Mouse (Mus musculus): ENCODE data around the gene Olfr1506. TPM values are rescaled to one million over a fixed set of nuclear protein-coding genes. Genes with fewer than 3 reads are reported as not detected.
"Not testable (repeated sequence)": the region's sequence is repeated elsewhere in the genome, so short reads cannot be mapped to it uniquely, and the experiment has no call there.

Olfr1506 gene
- polyA plus RNA-seq (2016; fragmentation: Nextera tagmentation; extraction: Ambion mirVana), result not detected in 2 replicates

DNA sequence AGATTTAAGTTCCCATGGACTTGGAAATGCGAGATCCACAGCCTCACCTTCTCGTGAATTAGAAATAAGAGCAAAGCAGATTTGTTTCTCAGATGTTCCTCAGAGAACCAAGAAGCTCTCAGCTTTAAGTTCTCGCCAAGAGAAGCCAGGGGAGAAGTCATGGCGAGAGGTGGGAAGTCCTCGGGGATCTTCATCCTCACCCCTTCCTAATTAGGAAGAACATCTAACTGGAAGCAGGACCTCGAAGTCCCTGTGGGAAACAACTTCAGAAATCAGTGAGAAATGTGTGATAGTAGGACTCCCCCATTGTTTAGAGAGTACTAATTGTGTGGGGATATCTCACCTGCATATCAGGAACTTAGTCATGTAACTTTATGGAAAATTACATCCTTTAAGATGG is at the start of gene Olfr1506:
Olfr1506 (minus strand) TSS at position 101 of the 400 bp plus-strand sequence.
- DNase-seq (ENCODE audit: low spot score); H3K9me3 ChIP-seq; H3K27me3 ChIP-seq (ENCODE audit: insufficient read depth, poor library complexity, severe bottlenecking); H3K36me3 ChIP-seq; H3K4me1 ChIP-seq (replicated peaks); H3K4me3 ChIP-seq; H3K27ac ChIP-seq: not testable (repeated sequence)
- WGBS, result no CpG with 5 or more reads among the region's 6 CpGs

DNA sequence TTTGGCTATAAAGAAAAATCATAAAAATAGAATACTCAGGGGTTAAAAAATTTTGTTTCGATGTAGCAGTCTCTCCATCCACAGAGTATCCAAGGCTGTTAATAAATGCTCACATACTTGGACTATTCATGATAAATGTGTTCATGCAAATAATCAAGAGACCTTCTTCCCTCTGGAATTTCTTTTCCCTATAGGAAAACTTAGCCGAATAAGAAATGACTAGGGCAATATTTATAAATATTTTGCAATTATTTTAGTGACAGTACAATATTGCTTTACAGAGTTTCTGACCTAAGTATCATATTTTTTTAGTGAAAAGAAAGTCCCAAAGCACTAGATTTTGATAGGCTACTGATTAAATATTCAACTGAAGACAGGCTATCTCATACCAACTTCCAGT is 46.6 kb upstream of the Olfr1506 start, which contains the start of gene Olfr1271:
Olfr1271 (minus strand) TSS at position 101 of the 400 bp plus-strand sequence.
- H3K4me3 ChIP-seq, result no peak within 1 kb of the TSS
- no peak within 1 kb of the TSS for H3K27ac ChIP-seq
- H3K27me3 ChIP-seq (ENCODE audit: insufficient read depth, poor library complexity, severe bottlenecking), result no peaks in the 10 kb centered on the region
- H3K4me1 ChIP-seq (replicated peaks), result no peaks in the 10 kb centered on the region
- WGBS, result 89% methylated on average over 2 of the region's 2 CpGs
- no peaks in the 10 kb centered on the region for H3K36me3 ChIP-seq
- no peak for DNase-seq (ENCODE audit: low spot score)
- H3K9me3 ChIP-seq, result no peaks in the 10 kb centered on the region

DNA sequence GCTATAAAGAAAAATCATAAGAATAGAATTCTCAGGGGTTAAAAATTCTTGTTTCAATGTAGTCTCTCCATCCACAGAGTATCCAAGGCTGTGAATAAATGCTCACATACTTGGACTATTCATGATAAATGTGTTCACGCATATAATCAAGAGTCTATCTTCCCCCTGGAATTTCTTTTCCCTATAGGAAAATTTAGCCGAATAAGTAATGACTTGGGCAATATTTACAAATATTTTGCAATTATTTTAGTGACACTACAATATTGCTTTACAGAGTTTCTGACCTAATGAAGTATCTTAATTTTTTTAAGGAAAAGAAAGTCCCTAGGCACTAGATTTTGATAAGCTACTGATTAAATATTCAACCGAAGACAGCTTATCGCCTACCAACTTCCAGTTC is 33.2 kb upstream of the Olfr1506 start, which contains the start of gene Olfr142:
Olfr142 (minus strand) TSS at position 101 of the 400 bp plus-strand sequence.
- Histone ChIP-seq H3K4me3 (no peak within 1 kb of the TSS), H3K36me3 (no peaks in the 10 kb centered on the region), H3K4me1 (replicated peaks) (no peaks in the 10 kb centered on the region), H3K27ac (no peak within 1 kb of the TSS), H3K27me3 (ENCODE audit: insufficient read depth, poor library complexity, severe bottlenecking) (no peaks in the 10 kb centered on the region), H3K9me3 (no peaks in the 10 kb centered on the region)
- 92% methylated on average over 4 of the region's 4 CpGs for WGBS
- DNase-seq (ENCODE audit: low spot score), result no peak

DNA sequence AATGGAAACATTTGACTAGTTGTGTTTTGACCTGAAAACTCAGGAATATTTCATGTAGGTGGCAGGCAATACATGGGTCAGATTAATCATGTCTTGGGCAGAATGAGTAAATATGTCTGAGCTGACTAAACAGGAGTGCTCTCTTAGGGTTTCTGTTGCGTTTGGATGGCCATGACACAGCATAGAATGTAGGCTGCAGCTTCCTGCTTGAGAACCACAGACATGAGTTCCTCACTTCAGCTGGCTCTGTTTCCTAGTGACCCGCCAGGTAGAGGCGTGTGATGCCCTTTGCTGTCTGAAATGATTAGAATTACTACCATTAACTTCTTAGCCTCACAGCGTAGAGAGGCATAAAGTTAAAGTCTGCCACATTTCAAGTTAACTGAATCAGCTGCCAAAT is 24.7 kb downstream of the Olfr1506 start:
- no CpG with 5 or more reads among the region's 4 CpGs for WGBS
- H3K27me3 ChIP-seq (ENCODE audit: insufficient read depth, poor library complexity, severe bottlenecking); H3K27ac ChIP-seq: not testable (repeated sequence)

DNA sequence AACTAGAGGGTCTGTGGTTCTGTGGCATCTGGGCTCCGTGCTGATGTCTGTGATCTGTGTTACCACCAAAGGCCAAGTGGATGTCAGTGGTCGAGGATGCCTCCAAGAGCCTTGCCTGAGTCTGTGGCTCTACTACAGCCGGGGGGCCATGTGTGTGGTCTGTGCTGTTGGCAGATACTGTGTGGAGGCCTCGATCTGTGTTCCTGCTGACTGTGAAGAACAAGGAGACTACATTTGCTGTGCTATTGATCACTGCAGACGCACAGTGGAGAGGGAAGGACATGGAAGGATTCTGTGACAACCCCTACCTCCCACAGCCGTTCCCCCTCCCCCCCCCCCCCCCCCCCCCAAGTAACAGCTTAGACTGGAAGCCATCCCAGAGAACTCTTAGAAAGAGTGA is 29.0 kb downstream of the Olfr1506 start:
- H3K27me3 ChIP-seq (ENCODE audit: insufficient read depth, poor library complexity, severe bottlenecking); H3K36me3 ChIP-seq; H3K27ac ChIP-seq; DNase-seq (ENCODE audit: low spot score); H3K4me3 ChIP-seq; H3K4me1 ChIP-seq (replicated peaks); H3K9me3 ChIP-seq: not testable (repeated sequence)
- WGBS, result no CpG with 5 or more reads among the region's 6 CpGs

More for the DNA sequence above, 24.7 kb downstream of the Olfr1506 start:
- H3K9me3 ChIP-seq; H3K4me1 ChIP-seq (replicated peaks); H3K36me3 ChIP-seq; H3K4me3 ChIP-seq; DNase-seq (ENCODE audit: low spot score): not testable (repeated sequence)

DNA sequence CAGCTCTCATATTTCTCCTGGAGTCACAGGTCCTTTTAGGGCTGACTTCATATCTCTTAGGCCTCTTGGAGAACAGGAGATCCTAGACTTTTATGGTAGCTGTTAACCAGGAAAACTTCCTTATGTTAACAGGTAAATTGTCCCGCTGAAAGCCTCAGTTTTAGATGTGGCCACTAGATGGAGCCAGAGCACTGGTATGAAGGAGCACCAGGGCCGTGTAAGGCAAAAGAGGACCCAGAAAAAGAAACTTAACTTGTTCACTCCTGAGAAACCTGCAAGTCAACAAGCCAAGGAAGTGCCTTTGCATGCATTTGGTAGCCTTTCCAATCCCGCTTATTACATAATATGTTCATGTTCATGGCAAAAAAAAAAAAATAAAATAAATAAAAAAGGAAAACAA is 29.5 kb downstream of the Olfr1506 start:
- WGBS, result no CpG with 5 or more reads among the region's 3 CpGs

DNA sequence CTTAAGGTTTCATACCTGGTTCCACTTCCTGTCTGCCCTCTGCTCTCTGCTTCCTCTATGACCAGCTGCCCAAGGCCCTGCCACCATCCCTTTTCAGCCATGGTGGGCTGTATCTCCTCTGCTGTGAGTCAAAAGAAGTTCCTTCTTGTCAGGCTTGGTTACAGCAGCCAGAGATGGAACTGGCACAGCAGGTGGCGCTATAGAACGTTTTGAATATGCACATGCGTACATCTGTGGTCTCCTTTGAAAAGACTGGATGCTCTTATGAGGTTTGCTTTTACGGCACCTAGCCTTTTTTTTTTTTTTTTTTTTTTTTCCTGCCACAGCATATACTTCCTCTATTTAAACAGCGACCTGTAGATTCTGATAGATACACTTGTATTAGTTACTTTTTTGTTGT is 37.2 kb downstream of the Olfr1506 start:
- H3K27ac ChIP-seq; H3K36me3 ChIP-seq; H3K27me3 ChIP-seq (ENCODE audit: insufficient read depth, poor library complexity, severe bottlenecking); H3K4me1 ChIP-seq (replicated peaks); H3K9me3 ChIP-seq; H3K4me3 ChIP-seq; DNase-seq (ENCODE audit: low spot score): not testable (repeated sequence)
- no CpG with 5 or more reads among the region's 5 CpGs for WGBS

More for the DNA sequence above, 29.5 kb downstream of the Olfr1506 start:
- H3K4me3 ChIP-seq; H3K27ac ChIP-seq; H3K36me3 ChIP-seq; H3K4me1 ChIP-seq (replicated peaks); DNase-seq (ENCODE audit: low spot score); H3K27me3 ChIP-seq (ENCODE audit: insufficient read depth, poor library complexity, severe bottlenecking); H3K9me3 ChIP-seq: not testable (repeated sequence)

DNA sequence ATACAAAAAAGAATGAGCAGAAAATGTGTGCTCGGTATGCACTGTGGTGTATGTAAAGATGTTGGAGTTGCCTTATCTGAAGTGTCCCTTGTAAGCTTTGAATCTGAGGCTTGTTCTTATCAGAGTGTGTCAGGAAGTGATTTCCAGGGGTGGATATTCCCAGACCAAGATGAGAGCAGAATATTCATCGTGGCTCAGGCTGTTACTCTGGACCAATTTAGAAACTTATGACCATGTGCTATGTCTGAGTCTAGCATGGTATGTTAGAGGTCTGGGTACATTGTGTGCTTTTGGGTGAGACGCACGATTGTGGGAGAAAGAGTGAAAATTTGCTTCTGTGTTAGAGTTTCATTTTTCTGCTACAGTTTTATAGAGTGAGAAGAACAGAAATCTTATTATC is 38.2 kb downstream of the Olfr1506 start:
- not testable (repeated sequence) for H3K27ac ChIP-seq; H3K4me3 ChIP-seq; H3K9me3 ChIP-seq; H3K36me3 ChIP-seq; H3K4me1 ChIP-seq (replicated peaks); H3K27me3 ChIP-seq (ENCODE audit: insufficient read depth, poor library complexity, severe bottlenecking); DNase-seq (ENCODE audit: low spot score)
- WGBS, result no CpG with 5 or more reads among the region's 4 CpGs

Other genes with a start within 250 kb of the Olfr1506 start
- not detected in 2 replicates for gene Olfr1261, start 233.3 kb downstream of the Olfr1506 start, polyA plus RNA-seq (2016; fragmentation: Nextera tagmentation; extraction: Ambion mirVana)
- gene Olfr1262, start 224.3 kb downstream of the Olfr1506 start, polyA plus RNA-seq (2016; fragmentation: Nextera tagmentation; extraction: Ambion mirVana), result not detected in 2 replicates
- gene Olfr1263, start 212.4 kb downstream of the Olfr1506 start, polyA plus RNA-seq (2016; fragmentation: Nextera tagmentation; extraction: Ambion mirVana), result not detected in 2 replicates
- gene Olfr1264, start 198.9 kb downstream of the Olfr1506 start, polyA plus RNA-seq (2016; fragmentation: Nextera tagmentation; extraction: Ambion mirVana), result not detected in 2 replicates
- not detected in 2 replicates for gene Olfr1265, start 189.2 kb downstream of the Olfr1506 start, polyA plus RNA-seq (2016; fragmentation: Nextera tagmentation; extraction: Ambion mirVana)
- not detected in 2 replicates for gene Olfr140, start 160.9 kb downstream of the Olfr1506 start, polyA plus RNA-seq (2016; fragmentation: Nextera tagmentation; extraction: Ambion mirVana)
- gene Olfr1269, start 103.1 kb downstream of the Olfr1506 start, polyA plus RNA-seq (2016; fragmentation: Nextera tagmentation; extraction: Ambion mirVana), result not detected in 2 replicates
- gene Olfr32, start 82.2 kb downstream of the Olfr1506 start, polyA plus RNA-seq (2016; fragmentation: Nextera tagmentation; extraction: Ambion mirVana), result not detected in 2 replicates
- gene Olfr1270, start 71.4 kb downstream of the Olfr1506 start, polyA plus RNA-seq (2016; fragmentation: Nextera tagmentation; extraction: Ambion mirVana), result not detected in 2 replicates
- not detected in 2 replicates for gene Olfr142, start 33.1 kb upstream of the Olfr1506 start, polyA plus RNA-seq (2016; fragmentation: Nextera tagmentation; extraction: Ambion mirVana)
- gene Olfr1271, start 46.5 kb upstream of the Olfr1506 start, polyA plus RNA-seq (2016; fragmentation: Nextera tagmentation; extraction: Ambion mirVana), result not detected in 2 replicates
- not detected in 2 replicates for gene Olfr1272, start 68.3 kb upstream of the Olfr1506 start, polyA plus RNA-seq (2016; fragmentation: Nextera tagmentation; extraction: Ambion mirVana)
- not detected in 2 replicates for gene Gm13769, start 97.7 kb upstream of the Olfr1506 start, polyA plus RNA-seq (2016; fragmentation: Nextera tagmentation; extraction: Ambion mirVana)
- gene Olfr1274-ps, start 174.2 kb upstream of the Olfr1506 start, polyA plus RNA-seq (2016; fragmentation: Nextera tagmentation; extraction: Ambion mirVana), result not detected in 2 replicates